In genomic region chr3:88157771-88158597, GRCm38 (mm10) we compare ENCODE assay signal across 8 mouse cellular contexts. TPM values are rescaled to one million over a fixed set of nuclear protein-coding genes. Genes with fewer than 3 reads are reported as not detected.
A peak's percentile ranks its signal among the peaks of the same experiment; 100 is the strongest.
DNase-seq lines count a peak whose midpoint lies in the region; ATAC-seq and TF ChIP-seq lines count a peak whose summit lies in the region.

No protein-coding gene starts in this region.

- H3K4me2 ChIP-seq in hindbrain, embryonic 12.5 days (replicated peaks) = peak overlapping the region; percentile 15; the same call in 1 of the 2 replicates
- no peak overlapping the region for H3K4me2 ChIP-seq in liver, postnatal 0 days (ENCODE audit: low read depth, low read length)

- no peak overlapping the region for H3K9ac ChIP-seq in hindbrain, embryonic 12.5 days
- no peak overlapping the region for H3K9ac ChIP-seq in liver, postnatal 0 days (replicated peaks)

- H3K27me3 ChIP-seq in C2C12 (ENCODE audit: control insufficient read depth, insufficient read depth, insufficient read length) = no peaks in the 10 kb centered on the region
- H3K27me3 ChIP-seq in embryonic facial prominence, embryonic 10.5 days (replicated peaks; ENCODE audit: low read depth, poor library complexity, severe bottlenecking) = no peaks in the 10 kb centered on the region
- no peaks in the 10 kb centered on the region for H3K27me3 ChIP-seq in hindbrain, embryonic 12.5 days
- H3K27me3 ChIP-seq in liver, postnatal 0 days (ENCODE audit: insufficient read depth, low read length) = no peaks in the 10 kb centered on the region

- peak; percentile 81 for ATAC-seq in hindbrain, embryonic 12.5 days (ENCODE audit: low FRiP score)
- ATAC-seq in liver, postnatal 0 days = peak; percentile 46; the same call in 1 of the 2 replicates
- ATAC-seq in neutrophil, adult 5-6 weeks (ENCODE audit: extremely low read depth, insufficient number of reproducible peaks, low FRiP score, poor library complexity, severe bottlenecking) = peak; percentile 33; the same call in 1 of the 2 replicates

- WGBS in embryonic facial prominence, embryonic 10.5 days = 19% methylated on average over 23 of the region's 23 CpGs
- WGBS in hindbrain, embryonic 12.5 days = 17% methylated on average over 23 of the region's 23 CpGs
- 41% methylated on average over 23 of the region's 23 CpGs for WGBS in liver, postnatal 0 days (ENCODE audit: insufficient replicate concordance)

- H3K4me3 ChIP-seq in C2C12 (ENCODE audit: insufficient read depth, poor library complexity, severe bottlenecking) = no peak overlapping the region
- H3K4me3 ChIP-seq in embryonic facial prominence, embryonic 10.5 days = peak overlapping the region; percentile 37; the same call in 1 of the 2 replicates
- no peak overlapping the region for H3K4me3 ChIP-seq in hindbrain, embryonic 12.5 days
- H3K4me3 ChIP-seq in liver, postnatal 0 days (ENCODE audit: low read depth, low read length) = no peak overlapping the region

- peak overlapping the region; percentile 59 for H3K27ac ChIP-seq in embryonic facial prominence, embryonic 10.5 days (replicated peaks)
- H3K27ac ChIP-seq in hindbrain, embryonic 12.5 days = no peak overlapping the region
- no peak overlapping the region for H3K27ac ChIP-seq in liver, postnatal 0 days (ENCODE audit: low read depth)

- TF ChIP-seq EP300 in liver, postnatal 0 days (IDR thresholded peaks at IDR 0.05; ENCODE audit: low read depth) = no peak

- H3K4me1 ChIP-seq in embryonic facial prominence, embryonic 10.5 days = peaks cover 16% of the 10 kb centered on the region
- H3K4me1 ChIP-seq in hindbrain, embryonic 12.5 days = peaks cover 10% of the 10 kb centered on the region
- H3K4me1 ChIP-seq in liver, postnatal 0 days (ENCODE audit: insufficient read depth) = no peaks in the 10 kb centered on the region

- DNase-seq in adrenal gland, postnatal 10 days = peak; percentile 58
- no peak for DNase-seq in adrenal gland, adult 8-10 months
- peak; percentile 83 for DNase-seq in embryonic facial prominence, embryonic 10.5 days (ENCODE audit: low spot score)
- peak; percentile 57 for DNase-seq in liver, postnatal 0 days
- DNase-seq in ovary, postnatal 14 days (ENCODE audit: low spot score) = no peak

- TF ChIP-seq CTCF in C2C12 (IDR thresholded peaks at IDR 0.05; ENCODE audit: control insufficient read depth, insufficient read depth, insufficient read length) = peak; percentile 43
- peak; percentile 69 for TF ChIP-seq CTCF in liver, postnatal 0 days (IDR thresholded peaks at IDR 0.05; ENCODE audit: low read depth)

- no peaks in the 10 kb centered on the region for H3K9me3 ChIP-seq in embryonic facial prominence, embryonic 10.5 days
- no peaks in the 10 kb centered on the region for H3K9me3 ChIP-seq in hindbrain, embryonic 12.5 days (replicated peaks)
- H3K9me3 ChIP-seq in liver, postnatal 0 days (ENCODE audit: low read length) = no peaks in the 10 kb centered on the region

- peaks cover 45% of the 10 kb centered on the region for H3K79me2 ChIP-seq in C2C12 (ENCODE audit: control insufficient read depth, insufficient read depth)

- H3ac ChIP-seq in C2C12 (ENCODE audit: control insufficient read depth, insufficient read length, low read depth) = no peak overlapping the region

- peaks cover 29% of the 10 kb centered on the region for H3K79me3 ChIP-seq in C2C12 (ENCODE audit: low read depth)

- peaks cover 67% of the 10 kb centered on the region for H3K36me3 ChIP-seq in C2C12 (ENCODE audit: control insufficient read depth, insufficient read depth)
- peaks cover 76% of the 10 kb centered on the region for H3K36me3 ChIP-seq in embryonic facial prominence, embryonic 10.5 days (replicated peaks)
- H3K36me3 ChIP-seq in hindbrain, embryonic 12.5 days = peaks cover 57% of the 10 kb centered on the region
- peaks cover 71% of the 10 kb centered on the region for H3K36me3 ChIP-seq in liver, postnatal 0 days (replicated peaks; ENCODE audit: insufficient read depth, low read length)

TF ChIP-seq in C2C12, 6 proteins besides CTCF, POLR2A, EP300 and RAD21:
- no peak for TF ChIP-seq USF1 (IDR thresholded peaks at IDR 0.05; ENCODE audit: low read depth)
- no peak for TF ChIP-seq MYOG (IDR thresholded peaks at IDR 0.05; ENCODE audit: control insufficient read depth, extremely low read depth, insufficient read length)
- TF ChIP-seq MYOD1 (IDR thresholded peaks at IDR 0.05; ENCODE audit: control insufficient read depth, insufficient read length, low read depth) = no peak
- TF ChIP-seq CEBPB (IDR thresholded peaks at IDR 0.05; ENCODE audit: low read depth) = no peak
- no peak for TF ChIP-seq FOSL1 (IDR thresholded peaks at IDR 0.05; ENCODE audit: insufficient read depth, low read length, poor library complexity, severe bottlenecking)
- no peak for TF ChIP-seq MAX (IDR thresholded peaks at IDR 0.05)

RNA-seq across cellular contexts. Expression of gene Mef2d, which starts 15.8 kb away (rescaled TPM):
- 10 to 100 TPM; 85.7 to 86.6 TPM for total RNA-seq in adrenal gland, postnatal 10 days (2021)
- 100 to 1,000 TPM in 1 of 4 experiments, 10 to 100 TPM in 3; 82.0 to 111 (median 89.0) TPM for total RNA-seq in adrenal gland, adult 8-10 months (2022)
- 35.3 TPM for polyA plus RNA-seq in C2C12 (2012; fragmentation: generic; extraction: Trizol)
- polyA plus RNA-seq in embryonic facial prominence, embryonic 10.5 days (2016; fragmentation: Nextera tagmentation; extraction: Ambion mirVana) = 11.1 and 12.1 TPM in 2 replicates
- 17.7 and 20.7 TPM in 2 replicates for polyA plus RNA-seq in hindbrain, embryonic 12.5 days (2016; fragmentation: Nextera tagmentation; extraction: Ambion mirVana)
- 5.7 and 6.4 TPM in 2 replicates for polyA plus RNA-seq in liver, postnatal 0 days (2015; fragmentation: Nextera tagmentation; extraction: Ambion mirVana)
- total RNA-seq in neutrophil, adult 5-6 weeks (2017) = 120 and 162 TPM in 2 replicates

Comparison
In these comparisons a context has a peak if more than half of its experiments do, and no peak if none do; other contexts are left out.
1. DNase-seq: peak in adrenal gland, postnatal 10 days (single experiment), embryonic facial prominence, embryonic 10.5 days (single experiment) and liver, postnatal 0 days (single experiment); none in adrenal gland, adult 8-10 months (single experiment) and ovary, postnatal 14 days (single experiment).
2. Peak in every context shown above with its lines, with median percentiles within 50 percentile points of each other: ATAC-seq.